Mouse (Mus musculus): ENCODE measurements around the gene Usp7. TPM values are rescaled to one million over a fixed set of nuclear protein-coding genes. Genes with fewer than 3 reads are reported as not detected.

Usp7 gene
- polyA plus RNA-seq, 1 experiment from 2014 or later: 45.7 TPM

GRCm38 (mm10) chr16:8685087-8685486, 107.0 kb downstream of the Usp7 start:
- H3K4me3 ChIP-seq (ENCODE audit: low read depth, low read length): no peak overlapping the region
- no peaks in the 10 kb centered on the region for H3K27me3 ChIP-seq (ENCODE audit: control insufficient read depth, insufficient read depth, low read length)
- H3K9me3 ChIP-seq (ENCODE audit: control insufficient read depth, low read length): no peaks in the 10 kb centered on the region
- H3K27ac ChIP-seq (ENCODE audit: low read depth, low read length): no peak overlapping the region
- peaks cover 3% of the 10 kb centered on the region; the same call in 1 of the 2 replicates for H3K36me3 ChIP-seq (ENCODE audit: control insufficient read depth, insufficient read depth, low read length)
- no peak for DNase-seq (ENCODE audit: low spot score)
- ATAC-seq (replicated peaks; ENCODE audit: low FRiP score): no peak
- no peak overlapping the region for H3K9ac ChIP-seq (ENCODE audit: low read length)
- H3K4me2 ChIP-seq (ENCODE audit: low read depth, low read length, severe bottlenecking): no peak overlapping the region
- 89% methylated on average over 4 of the region's 4 CpGs for WGBS
- H3K4me1 ChIP-seq (replicated peaks; ENCODE audit: control insufficient read depth, insufficient read depth, low read length): no peaks in the 10 kb centered on the region

- H3K27me3 ChIP-seq (ENCODE audit: control insufficient read depth, insufficient read depth, low read length): no peaks in the 10 kb centered on the region
- no peaks in the 10 kb centered on the region for H3K36me3 ChIP-seq (ENCODE audit: control insufficient read depth, insufficient read depth, low read length)
- no peak within 1 kb of the TSS for H3K9ac ChIP-seq (ENCODE audit: low read length)
- no peak within 1 kb of the TSS for H3K4me2 ChIP-seq (ENCODE audit: low read depth, low read length, severe bottlenecking)
- H3K9me3 ChIP-seq (ENCODE audit: control insufficient read depth, low read length): no peaks in the 10 kb centered on the region
- H3K4me1 ChIP-seq (replicated peaks; ENCODE audit: control insufficient read depth, insufficient read depth, low read length): no peaks in the 10 kb centered on the region
- WGBS: 81% methylated on average over 5 of the region's 5 CpGs
- no peak for ATAC-seq (replicated peaks; ENCODE audit: low FRiP score)
- DNase-seq (ENCODE audit: low spot score): no peak
- H3K4me3 ChIP-seq (ENCODE audit: low read depth, low read length): no peak within 1 kb of the TSS
- no peak within 1 kb of the TSS for H3K27ac ChIP-seq (ENCODE audit: low read depth, low read length)
Observed at GRCm38 (mm10) chr16:8680470-8680869, 111.6 kb downstream of the Usp7 start, which contains the start of gene Gm5767. Gm5767 (plus strand) TSS chr16:8680770.

- DNase-seq (ENCODE audit: low spot score): no peak
- no peak overlapping the region for H3K4me3 ChIP-seq (ENCODE audit: low read depth, low read length)
- no peaks in the 10 kb centered on the region for H3K27me3 ChIP-seq (ENCODE audit: control insufficient read depth, insufficient read depth, low read length)
- H3K9me3 ChIP-seq (ENCODE audit: control insufficient read depth, low read length): no peaks in the 10 kb centered on the region
- no peak for ATAC-seq (replicated peaks; ENCODE audit: low FRiP score)
- 86% methylated on average over 3 of the region's 3 CpGs for WGBS
- H3K4me1 ChIP-seq (replicated peaks; ENCODE audit: control insufficient read depth, insufficient read depth, low read length): no peaks in the 10 kb centered on the region
- no peak overlapping the region for H3K4me2 ChIP-seq (ENCODE audit: low read depth, low read length, severe bottlenecking)
- no peak overlapping the region for H3K27ac ChIP-seq (ENCODE audit: low read depth, low read length)
- H3K9ac ChIP-seq (ENCODE audit: low read length): no peak overlapping the region
- H3K36me3 ChIP-seq (ENCODE audit: control insufficient read depth, insufficient read depth, low read length): no peaks in the 10 kb centered on the region
Observed at GRCm38 (mm10) chr16:8679780-8680179, 112.3 kb downstream of the Usp7 start.

- ATAC-seq (replicated peaks; ENCODE audit: low FRiP score): no peak
- Histone ChIP-seq H3K27me3 (ENCODE audit: control insufficient read depth, insufficient read depth, low read length) (peaks cover 2% of the 10 kb centered on the region; the same call in 1 of the 2 replicates), H3K4me3 (ENCODE audit: low read depth, low read length) (no peak overlapping the region), H3K4me1 (replicated peaks; ENCODE audit: control insufficient read depth, insufficient read depth, low read length) (no peaks in the 10 kb centered on the region), H3K27ac (ENCODE audit: low read depth, low read length) (no peak overlapping the region), H3K9me3 (ENCODE audit: control insufficient read depth, low read length) (no peaks in the 10 kb centered on the region), H3K4me2 (ENCODE audit: low read depth, low read length, severe bottlenecking) (no peak overlapping the region), H3K36me3 (ENCODE audit: control insufficient read depth, insufficient read depth, low read length) (no peaks in the 10 kb centered on the region), H3K9ac (ENCODE audit: low read length) (no peak overlapping the region)
- 87% methylated on average over 4 of the region's 4 CpGs for WGBS
- no peak for DNase-seq (ENCODE audit: low spot score)
Observed at GRCm38 (mm10) chr16:8678676-8679075, 113.4 kb downstream of the Usp7 start.

- no peak overlapping the region for H3K27ac ChIP-seq (ENCODE audit: low read depth, low read length)
- ATAC-seq (replicated peaks; ENCODE audit: low FRiP score) (no peak), DNase-seq (ENCODE audit: low spot score) (no peak)
- no peak overlapping the region for H3K4me2 ChIP-seq (ENCODE audit: low read depth, low read length, severe bottlenecking)
- no peak overlapping the region for H3K9ac ChIP-seq (ENCODE audit: low read length)
- H3K9me3 ChIP-seq (ENCODE audit: control insufficient read depth, low read length): no peaks in the 10 kb centered on the region
- H3K4me3 ChIP-seq (ENCODE audit: low read depth, low read length): no peak overlapping the region
- H3K4me1 ChIP-seq (replicated peaks; ENCODE audit: control insufficient read depth, insufficient read depth, low read length): no peaks in the 10 kb centered on the region
- WGBS: 67% methylated on average over 5 of the region's 5 CpGs
- H3K27me3 ChIP-seq (ENCODE audit: control insufficient read depth, insufficient read depth, low read length): peaks cover 5% of the 10 kb centered on the region; the same call in 1 of the 2 replicates
- no peaks in the 10 kb centered on the region for H3K36me3 ChIP-seq (ENCODE audit: control insufficient read depth, insufficient read depth, low read length)
Observed at GRCm38 (mm10) chr16:8678035-8678434, 114.1 kb downstream of the Usp7 start.

- WGBS: 55% methylated on average over 4 of the region's 4 CpGs
- ATAC-seq (replicated peaks; ENCODE audit: low FRiP score) (no peak), DNase-seq (ENCODE audit: low spot score) (peak; percentile 65)
- Histone ChIP-seq H3K4me1 (replicated peaks; ENCODE audit: control insufficient read depth, insufficient read depth, low read length) (no peaks in the 10 kb centered on the region), H3K4me3 (ENCODE audit: low read depth, low read length) (no peak overlapping the region), H3K9ac (ENCODE audit: low read length) (no peak overlapping the region), H3K27me3 (ENCODE audit: control insufficient read depth, insufficient read depth, low read length) (peaks cover 5% of the 10 kb centered on the region; the same call in 1 of the 2 replicates), H3K27ac (ENCODE audit: low read depth, low read length) (no peak overlapping the region), H3K36me3 (ENCODE audit: control insufficient read depth, insufficient read depth, low read length) (no peaks in the 10 kb centered on the region), H3K9me3 (ENCODE audit: control insufficient read depth, low read length) (no peaks in the 10 kb centered on the region), H3K4me2 (ENCODE audit: low read depth, low read length, severe bottlenecking) (no peak overlapping the region)
Observed at GRCm38 (mm10) chr16:8676800-8677199, 115.3 kb downstream of the Usp7 start.

- H3K4me1 ChIP-seq (replicated peaks; ENCODE audit: control insufficient read depth, insufficient read depth, low read length): no peaks in the 10 kb centered on the region
- no peaks in the 10 kb centered on the region for H3K9me3 ChIP-seq (ENCODE audit: control insufficient read depth, low read length)
- H3K9ac ChIP-seq (ENCODE audit: low read length): no peak overlapping the region
- no peak overlapping the region for H3K4me2 ChIP-seq (ENCODE audit: low read depth, low read length, severe bottlenecking)
- WGBS: 68% methylated on average over 2 of the region's 2 CpGs
- H3K27me3 ChIP-seq (ENCODE audit: control insufficient read depth, insufficient read depth, low read length): peaks cover 5% of the 10 kb centered on the region; the same call in 1 of the 2 replicates
- H3K36me3 ChIP-seq (ENCODE audit: control insufficient read depth, insufficient read depth, low read length): no peaks in the 10 kb centered on the region
- no peak for ATAC-seq (replicated peaks; ENCODE audit: low FRiP score)
- H3K27ac ChIP-seq (ENCODE audit: low read depth, low read length): no peak overlapping the region
- no peak overlapping the region for H3K4me3 ChIP-seq (ENCODE audit: low read depth, low read length)
- no peak for DNase-seq (ENCODE audit: low spot score)
Observed at GRCm38 (mm10) chr16:8676228-8676627, 115.9 kb downstream of the Usp7 start.

- Histone ChIP-seq H3K27me3 (ENCODE audit: control insufficient read depth, insufficient read depth, low read length) (peaks cover 5% of the 10 kb centered on the region; the same call in 1 of the 2 replicates), H3K4me1 (replicated peaks; ENCODE audit: control insufficient read depth, insufficient read depth, low read length) (peaks cover 1% of the 10 kb centered on the region), H3K27ac (ENCODE audit: low read depth, low read length) (no peak overlapping the region), H3K4me3 (ENCODE audit: low read depth, low read length) (no peak overlapping the region), H3K36me3 (ENCODE audit: control insufficient read depth, insufficient read depth, low read length) (no peaks in the 10 kb centered on the region), H3K4me2 (ENCODE audit: low read depth, low read length, severe bottlenecking) (no peak overlapping the region), H3K9ac (ENCODE audit: low read length) (no peak overlapping the region), H3K9me3 (ENCODE audit: control insufficient read depth, low read length) (no peaks in the 10 kb centered on the region)
- DNase-seq (ENCODE audit: low spot score) (no peak), ATAC-seq (replicated peaks; ENCODE audit: low FRiP score) (no peak)
- WGBS: 84% methylated on average over 8 of the region's 8 CpGs
Observed at GRCm38 (mm10) chr16:8675559-8675958, 116.5 kb downstream of the Usp7 start.

GRCm38 (mm10) chr16:8674165-8674564, 117.9 kb downstream of the Usp7 start:
- no peaks in the 10 kb centered on the region for H3K9me3 ChIP-seq (ENCODE audit: control insufficient read depth, low read length)
- whole genome bisulfite sequencing: 7% methylated on average over 8 of the region's 8 CpGs
- no peak overlapping the region for H3K4me3 ChIP-seq (ENCODE audit: low read depth, low read length)
- H3K4me2 ChIP-seq (ENCODE audit: low read depth, low read length, severe bottlenecking): no peak overlapping the region
- H3K9ac ChIP-seq (ENCODE audit: low read length): no peak overlapping the region
- DNase-seq (ENCODE audit: low spot score) (peak; percentile 79), ATAC-seq (replicated peaks; ENCODE audit: low FRiP score) (no peak)
- peaks cover 11% of the 10 kb centered on the region for H3K4me1 ChIP-seq (replicated peaks; ENCODE audit: control insufficient read depth, insufficient read depth, low read length)
- H3K27ac ChIP-seq (ENCODE audit: low read depth, low read length): no peak overlapping the region
- H3K27me3 ChIP-seq (ENCODE audit: control insufficient read depth, insufficient read depth, low read length): peaks cover 5% of the 10 kb centered on the region; the same call in 1 of the 2 replicates
- H3K36me3 ChIP-seq (ENCODE audit: control insufficient read depth, insufficient read depth, low read length): no peaks in the 10 kb centered on the region
